Mouse (Mus musculus) heart, embryonic 11.5 days (tissue): Measurements from ENCODE around the gene Moxd1. TPM values are rescaled to one million over a fixed set of nuclear protein-coding genes. Genes with fewer than 3 reads are reported as not detected.
"Not testable (repeated sequence)": the region's sequence is repeated elsewhere in the genome, so short reads cannot be mapped to it uniquely, and the experiment has no call there.

Source experiments
- ATAC-seq: fragments of 200-750 bp; cut with Nextera tagmentation; replicated peaks from 2 replicates; pipeline ENCODE4 v1.8.0; 2017; ENCODE audit warnings: moderate library complexity; ENCODE audit not compliant: insufficient number of reproducible peaks, low FRiP score, low TSS enrichment
- H3K27ac ChIP-seq: fragments of 300-500 bp; sonication (generic); 2 replicates; pipeline ENCODE4 v1.5.1; 2014; ENCODE audit warnings: mild to moderate bottlenecking, low read depth, low read length
- H3K27me3 ChIP-seq: fragments of 300-500 bp; sonication (generic); 2 replicates; pipeline ENCODE4 v1.6.1; 2014; ENCODE audit warnings: mild to moderate bottlenecking, low read length, mixed read lengths; ENCODE audit not compliant: control insufficient read depth, insufficient read depth
- H3K36me3 ChIP-seq: fragments of 300-500 bp; sonication (generic); 2 replicates; pipeline ENCODE4 v1.6.1; 2014; ENCODE audit warnings: mild to moderate bottlenecking, low read length, moderate library complexity, mixed read lengths; ENCODE audit not compliant: control insufficient read depth, insufficient read depth
- H3K4me1 ChIP-seq: fragments of 300-500 bp; sonication (generic); 2 replicates; pipeline ENCODE4 v1.6.1; 2014; ENCODE audit warnings: low read length; ENCODE audit not compliant: control insufficient read depth, insufficient read depth
- H3K4me2 ChIP-seq: fragments of 300-500 bp; sonication (generic); 2 replicates; pipeline ENCODE4 v1.6.1; 2014; ENCODE audit warnings: mild to moderate bottlenecking, moderate library complexity
- H3K4me3 ChIP-seq: fragments of 300-500 bp; sonication (generic); 2 replicates; pipeline ENCODE4 v1.5.1; 2014; ENCODE audit warnings: low read depth, low read length
- H3K9ac ChIP-seq: fragments of 300-500 bp; sonication (generic); 2 replicates; pipeline ENCODE4 v1.6.1; 2014; ENCODE audit warnings: mild to moderate bottlenecking, low read depth, low read length, moderate library complexity
- H3K9me3 ChIP-seq: fragments of 300-500 bp; sonication (generic); replicated peaks from 2 replicates; pipeline ENCODE4 v1.6.1; 2016; ENCODE audit warnings: low read length; ENCODE audit not compliant: control insufficient read depth
- WGBS: fragments of 180-500 bp; shearing (Covaris S2); extraction: QIAGEN DNeasy Blood & Tissue Kit; methylation state at CpG from one replicate; pipeline ENCODE4 v1.1.7; 2014; ENCODE audit not compliant: insufficient replicate concordance; 5-methylcytosine and 5-hydroxymethylcytosine counted together
- polyA plus RNA-seq: library from polyadenylated mRNA; unstranded; fragments of >200 nt; fragmentation: Nextera tagmentation; extraction: Ambion mirVana; gene quantifications from 2 replicates; pipeline ENCODE4 v1.2.1, GENCODE M21; 2014

Gene Moxd1
- polyA plus RNA-seq, 1 experiment from 2014 or later: 5.8 TPM

DNA sequence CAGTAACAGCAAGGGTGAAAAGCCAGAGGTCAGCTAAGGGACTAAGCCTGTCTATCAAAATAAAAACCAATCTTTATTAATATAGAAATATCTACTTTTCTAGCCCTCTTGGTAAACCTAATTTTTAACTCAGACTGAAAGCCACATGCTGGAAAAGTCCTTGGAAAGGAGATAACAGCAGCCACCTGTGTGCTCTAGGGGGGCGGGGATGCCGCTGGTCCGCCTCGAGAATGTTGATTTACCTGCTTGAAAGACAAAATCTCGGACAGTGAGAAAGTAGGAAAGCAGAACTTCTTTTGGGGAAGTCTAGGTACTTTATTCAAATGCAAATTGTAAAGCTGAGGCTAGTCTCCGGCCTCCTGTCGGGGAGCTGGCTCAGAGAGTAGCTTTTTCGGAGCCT lies 103.9 kb downstream of the Moxd1 start:
- not testable (repeated sequence) for H3K4me1 ChIP-seq, H3K36me3 ChIP-seq, H3K9ac ChIP-seq, H3K4me3 ChIP-seq, H3K27ac ChIP-seq, H3K9me3 ChIP-seq, ATAC-seq, H3K27me3 ChIP-seq, H3K4me2 ChIP-seq
- WGBS: 61% methylated on average over 8 of the region's 8 CpGs

GRCm38 (mm10) chr10:24332799-24333198 lies 109.5 kb downstream of the Moxd1 start:
- no peak for ATAC-seq
- 60% methylated on average over 3 of the region's 3 CpGs for WGBS
- Histone ChIP-seq H3K9me3 (no peaks in the 10 kb centered on the region), H3K4me3 (no peak overlapping the region), H3K4me2 (no peak overlapping the region), H3K27ac (no peak overlapping the region), H3K4me1 (no peaks in the 10 kb centered on the region), H3K36me3 (no peaks in the 10 kb centered on the region), H3K27me3 (no peaks in the 10 kb centered on the region), H3K9ac (no peak overlapping the region)

- Histone ChIP-seq H3K4me3 (no peak overlapping the region), H3K27me3 (no peaks in the 10 kb centered on the region), H3K36me3 (no peaks in the 10 kb centered on the region), H3K4me2 (no peak overlapping the region), H3K9ac (no peak overlapping the region), H3K9me3 (no peaks in the 10 kb centered on the region), H3K27ac (no peak overlapping the region), H3K4me1 (no peaks in the 10 kb centered on the region)
- ATAC-seq: no peak
- WGBS: 81% methylated on average over 10 of the region's 10 CpGs
These were observed 116.4 kb downstream of the Moxd1 start for GRCm38 (mm10) chr10:24339593-24340143.

DNA sequence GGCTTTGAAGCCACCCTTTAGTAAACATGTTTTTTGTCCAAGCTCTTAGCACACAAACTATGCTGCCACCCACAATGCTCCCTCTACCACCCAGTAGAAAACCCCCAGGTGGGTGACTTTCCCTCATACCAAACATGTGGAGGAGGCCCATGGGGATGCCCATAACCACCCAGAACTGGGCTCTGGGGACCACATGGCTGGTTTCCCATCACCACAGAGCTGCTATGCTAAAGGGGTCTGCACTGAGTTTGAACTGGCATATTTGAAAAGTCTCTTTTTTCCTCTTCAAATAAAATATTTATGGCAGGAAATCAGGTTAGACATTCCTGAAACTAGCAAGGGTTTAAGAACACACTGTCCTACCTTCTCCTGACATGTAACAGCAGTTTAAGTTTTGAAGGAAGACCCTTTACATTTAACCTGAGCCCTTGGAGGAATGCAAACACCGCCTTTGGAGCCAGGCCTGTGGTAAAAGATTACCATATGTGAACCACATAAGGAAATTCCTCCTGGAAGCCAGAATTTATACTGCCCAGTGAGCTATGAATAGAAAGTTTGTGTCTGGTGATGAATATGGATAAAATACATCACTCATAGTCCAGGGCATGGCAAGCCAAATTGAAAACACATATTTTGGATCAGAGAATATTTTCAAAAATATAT lies 117.4 kb downstream of the Moxd1 start:
- H3K9me3 ChIP-seq: no peaks in the 10 kb centered on the region
- no peak overlapping the region for H3K27ac ChIP-seq
- H3K4me1 ChIP-seq: no peaks in the 10 kb centered on the region
- 73% methylated on average over 1 of the region's 1 CpGs for WGBS
- no peak overlapping the region for H3K9ac ChIP-seq
- no peaks in the 10 kb centered on the region for H3K36me3 ChIP-seq
- H3K4me2 ChIP-seq: no peak overlapping the region
- no peak overlapping the region for H3K4me3 ChIP-seq
- no peaks in the 10 kb centered on the region for H3K27me3 ChIP-seq
- no peak for ATAC-seq

DNA sequence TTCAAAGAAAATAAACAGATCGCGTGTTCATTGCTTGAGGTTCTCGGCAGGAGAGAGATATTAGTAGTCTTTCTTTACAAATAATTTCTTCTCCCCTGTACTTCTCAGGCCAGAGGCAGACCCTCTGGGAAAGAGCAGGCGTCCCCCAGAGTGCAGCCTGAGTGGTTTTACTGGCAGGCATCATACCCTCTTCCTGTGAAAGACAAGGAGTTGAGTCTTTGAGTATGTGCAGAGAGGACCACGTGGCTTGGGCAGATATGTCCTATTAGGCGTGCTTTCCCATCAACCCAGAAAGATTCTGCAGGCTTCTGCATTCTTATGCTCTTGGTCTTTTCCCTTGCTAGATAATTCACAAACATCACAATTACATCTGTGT lies 117.9 kb downstream of the Moxd1 start:
- Histone ChIP-seq H3K9ac (no peak overlapping the region), H3K36me3 (no peaks in the 10 kb centered on the region), H3K4me3 (no peak overlapping the region), H3K9me3 (no peaks in the 10 kb centered on the region), H3K4me2 (no peak overlapping the region), H3K27ac (no peak overlapping the region), H3K4me1 (no peaks in the 10 kb centered on the region), H3K27me3 (no peaks in the 10 kb centered on the region)
- ATAC-seq: no peak
- 64% methylated on average over 6 of the region's 6 CpGs for WGBS

DNA sequence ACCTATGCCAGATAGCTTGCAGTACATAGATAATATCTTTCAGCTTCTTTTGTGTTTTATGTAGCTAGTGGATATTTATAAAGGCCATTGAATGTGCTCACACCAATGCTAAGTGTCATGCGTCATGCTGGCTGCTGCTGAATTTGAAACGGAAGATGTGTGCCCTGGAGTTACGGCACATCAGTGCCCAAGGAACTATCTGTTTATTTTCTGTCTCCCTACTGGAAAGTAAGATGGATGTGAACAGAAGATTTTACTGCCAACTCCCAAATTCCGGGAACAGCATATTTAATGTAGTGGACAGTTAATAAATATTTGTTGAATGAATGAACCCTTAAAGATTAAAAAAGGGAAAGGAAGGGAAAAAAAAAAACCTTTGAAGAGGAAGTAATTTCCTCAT lies 119.8 kb downstream of the Moxd1 start:
- no peaks in the 10 kb centered on the region for H3K27me3 ChIP-seq
- H3K9ac ChIP-seq: no peak overlapping the region
- no peaks in the 10 kb centered on the region for H3K4me1 ChIP-seq
- WGBS: 56% methylated on average over 4 of the region's 4 CpGs
- no peak for ATAC-seq
- no peaks in the 10 kb centered on the region for H3K9me3 ChIP-seq
- no peak overlapping the region for H3K4me2 ChIP-seq
- no peak overlapping the region for H3K4me3 ChIP-seq
- H3K27ac ChIP-seq: no peak overlapping the region
- H3K36me3 ChIP-seq: no peaks in the 10 kb centered on the region

Other genes starting within 250 kb of the Moxd1 start
- gene Taar6, start 237.9 kb upstream of the Moxd1 start, polyA plus RNA-seq: not detected in 2 replicates
- gene Taar7a, start 230.0 kb upstream of the Moxd1 start, polyA plus RNA-seq: not detected in 2 replicates
- gene Taar7b, start 223.6 kb upstream of the Moxd1 start, polyA plus RNA-seq: not detected in 2 replicates
- gene Taar7d, start 196.3 kb upstream of the Moxd1 start, polyA plus RNA-seq: not detected in 2 replicates
- not detected in 2 replicates for gene Taar7e, start 185.9 kb upstream of the Moxd1 start, polyA plus RNA-seq
- not detected in 2 replicates for gene Taar7f, start 174.0 kb upstream of the Moxd1 start, polyA plus RNA-seq
- not detected in 2 replicates for gene Taar8a, start 147.0 kb upstream of the Moxd1 start, polyA plus RNA-seq
- gene Taar8b, start 131.2 kb upstream of the Moxd1 start, polyA plus RNA-seq: not detected in 2 replicates
- gene Taar8c, start 121.6 kb upstream of the Moxd1 start, polyA plus RNA-seq: not detected in 2 replicates
- gene Taar9, start 114.0 kb upstream of the Moxd1 start, polyA plus RNA-seq: not detected in 2 replicates
- gene Stx7, start 74.2 kb upstream of the Moxd1 start, polyA plus RNA-seq: 89.8 and 99.4 TPM in 2 replicates